Mouse (Mus musculus) naive thymus-derived CD4-positive, alpha-beta T cell, adult 2 months (primary cell): ENCODE measurements around the gene Hbb-bt.
"Not testable (repeated sequence)": the region's sequence is repeated elsewhere in the genome, so short reads cannot be mapped to it uniquely, and the experiment has no call there.

Experiments
- DNase-seq: peaks from one replicate; pipeline ENCODE4 v3.0.0-alpha.2; 2011; ENCODE audit warnings: low read depth

Gene Hbb-bt

GRCm38 (mm10) chr7:103813766-103814165, at the start of gene Hbb-bt:
Gene Hbb-bt, minus strand, starts transcription at chr7:103813996.
- DNase-seq = no peak

GRCm38 (mm10) chr7:103861531-103861930, 47.7 kb upstream of the Hbb-bt start:
- no peak for DNase-seq

DNA sequence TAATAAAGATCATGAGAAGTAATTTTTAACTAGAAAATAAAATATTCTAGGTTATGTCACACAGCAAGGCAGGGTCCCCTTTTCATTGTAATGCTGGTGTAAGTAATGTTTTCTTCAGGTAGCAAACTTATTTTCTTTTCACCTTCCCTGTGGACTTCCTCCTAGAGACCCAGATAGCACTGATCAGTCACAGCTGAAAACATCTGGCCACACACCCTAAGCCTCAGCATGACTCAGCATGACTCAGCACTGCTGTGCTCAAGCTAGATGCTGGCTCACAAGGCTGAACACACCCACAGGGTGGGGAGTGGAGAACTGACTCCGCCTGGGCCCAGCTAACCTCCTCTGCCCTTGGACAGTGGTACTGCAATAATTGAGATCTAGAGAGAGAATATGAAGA, 47.1 kb upstream of the Hbb-bt start:
- DNase-seq = no peak

GRCm38 (mm10) chr7:103859076-103859475, 45.3 kb upstream of the Hbb-bt start:
- no peak for DNase-seq

- DNase-seq = no peak
Measured at GRCm38 (mm10) chr7:103854669-103855068, 40.9 kb upstream of the Hbb-bt start.

DNA sequence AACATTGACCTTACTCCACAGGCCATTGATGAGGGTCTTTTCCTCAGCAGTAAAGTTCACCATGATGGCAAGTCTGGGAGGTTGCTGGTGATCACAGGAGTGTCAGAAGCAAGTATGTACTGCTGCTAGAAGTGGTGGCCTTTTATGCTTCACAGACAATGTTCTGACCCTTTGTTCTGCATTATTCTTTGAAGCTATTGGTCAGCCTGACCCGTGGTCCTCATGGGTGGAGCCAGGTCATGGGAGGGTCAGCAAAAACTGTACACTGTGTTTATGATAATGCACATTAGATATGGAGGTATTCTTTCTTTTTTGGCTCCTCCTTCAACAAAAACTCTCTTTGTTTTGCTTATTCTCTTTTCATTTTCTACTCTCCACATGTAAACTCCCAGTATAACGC, 39.3 kb upstream of the Hbb-bt start, which contains the start of gene Hbb-y:
TSS of gene Hbb-y (minus strand) at position 127 of the 400 bp plus-strand sequence.
- no peak for DNase-seq

DNA sequence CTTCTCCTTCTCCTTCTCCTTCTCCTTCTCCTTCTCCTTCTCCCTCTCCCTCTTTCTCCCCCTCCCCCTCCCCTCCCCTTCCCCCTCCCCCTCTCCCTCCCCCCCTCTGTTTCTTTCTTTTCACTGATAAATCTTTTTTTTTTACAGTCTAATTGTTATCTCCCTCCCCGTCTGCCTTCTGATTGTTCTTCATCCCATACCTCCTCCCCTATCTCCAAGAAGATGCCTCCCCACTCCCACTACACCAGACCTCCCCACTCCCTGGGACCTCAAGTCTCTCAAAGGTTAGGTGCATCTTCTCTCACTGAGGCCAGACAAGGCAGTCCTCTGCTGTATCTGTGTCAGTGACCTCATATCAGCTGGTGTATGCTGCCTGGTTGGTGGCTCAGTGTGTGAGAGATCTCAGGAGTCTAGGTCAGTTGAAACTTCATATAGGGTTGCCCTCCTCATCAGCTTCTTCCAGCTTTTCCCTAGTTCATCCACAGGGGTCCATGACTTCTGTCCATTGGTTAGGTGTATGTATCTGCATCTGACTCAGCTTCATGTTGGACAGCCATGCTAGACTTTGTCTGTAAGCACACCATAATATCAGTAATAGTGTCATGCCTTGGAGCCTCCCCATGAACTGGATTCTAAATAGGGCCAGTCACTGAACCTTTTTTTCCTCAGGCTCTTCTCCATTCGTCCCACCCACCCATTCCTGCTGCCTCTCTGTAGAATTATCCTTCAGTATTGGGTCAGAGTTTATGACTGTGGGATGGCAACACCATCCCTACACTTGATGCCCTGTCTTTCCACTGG, 30.9 kb upstream of the Hbb-bt start:
- no peak for DNase-seq

DNA sequence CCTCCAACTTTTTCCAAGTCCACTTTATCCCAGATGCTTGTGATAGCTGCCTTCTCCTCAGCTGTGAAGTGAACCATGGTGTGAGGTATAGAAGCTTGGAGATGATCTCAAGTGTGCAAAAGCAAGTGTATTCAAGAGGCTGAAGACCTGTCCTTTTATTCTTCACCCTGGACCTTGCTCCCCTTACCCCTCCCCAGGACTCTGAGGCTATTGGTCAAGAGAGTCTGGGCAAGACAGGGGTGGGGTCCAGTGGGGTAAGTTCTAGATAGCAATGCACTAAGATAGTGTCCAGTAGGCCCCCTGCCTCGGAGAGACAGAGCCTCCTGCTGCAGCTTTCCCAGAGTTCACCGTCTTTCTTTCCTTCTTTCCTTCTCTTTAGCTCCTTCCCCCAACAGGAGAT, 29.2 kb upstream of the Hbb-bt start, which contains the start of gene Hbb-bh1:
TSS of gene Hbb-bh1 (minus strand) at position 131 of the 400 bp plus-strand sequence.
- DNase-seq = no peak

- no peak for DNase-seq
Measured at GRCm38 (mm10) chr7:103840268-103840667, 26.5 kb upstream of the Hbb-bt start, which contains the start of gene Hbb-bh2. Gene Hbb-bh2, minus strand, starts transcription at chr7:103840520.

GRCm38 (mm10) chr7:103827808-103828207, 14.0 kb upstream of the Hbb-bt start, which contains the start of gene Hbb-bs:
Gene Hbb-bs, minus strand, starts transcription at chr7:103828096.
- DNase-seq = no peak

- DNase-seq = not testable (repeated sequence)
Measured at GRCm38 (mm10) chr7:103827139-103827538, 13.3 kb upstream of the Hbb-bt start.

DNA sequence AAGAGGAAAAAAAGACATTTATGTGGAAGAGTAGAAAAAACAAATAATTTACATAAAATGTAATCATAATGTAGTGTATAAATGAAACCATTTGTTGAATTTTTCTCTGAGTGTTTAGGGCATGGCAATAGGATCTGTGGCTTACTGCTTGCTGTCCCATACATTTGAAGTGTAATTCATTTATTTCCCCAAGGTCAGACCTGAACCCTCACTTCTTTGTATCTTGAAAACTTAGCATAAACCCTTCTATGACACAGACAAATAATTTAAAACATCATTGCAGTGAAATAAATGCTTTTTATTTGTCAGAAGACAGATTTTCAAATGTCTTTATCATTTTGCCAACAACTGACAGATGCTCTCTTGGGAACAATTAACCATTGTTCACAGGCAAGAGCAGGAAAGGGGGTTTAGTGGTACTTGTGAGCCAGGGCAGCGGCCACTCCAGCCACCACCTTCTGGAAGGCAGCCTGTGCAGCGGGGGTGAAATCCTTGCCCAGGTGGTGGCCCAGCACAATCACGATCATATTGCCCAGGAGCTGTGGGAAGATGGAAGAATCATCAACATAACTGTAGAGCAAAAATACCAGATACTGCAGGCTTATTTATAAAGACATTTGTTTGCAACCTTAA, 12.6 kb upstream of the Hbb-bt start:
- no peak for DNase-seq

DNA sequence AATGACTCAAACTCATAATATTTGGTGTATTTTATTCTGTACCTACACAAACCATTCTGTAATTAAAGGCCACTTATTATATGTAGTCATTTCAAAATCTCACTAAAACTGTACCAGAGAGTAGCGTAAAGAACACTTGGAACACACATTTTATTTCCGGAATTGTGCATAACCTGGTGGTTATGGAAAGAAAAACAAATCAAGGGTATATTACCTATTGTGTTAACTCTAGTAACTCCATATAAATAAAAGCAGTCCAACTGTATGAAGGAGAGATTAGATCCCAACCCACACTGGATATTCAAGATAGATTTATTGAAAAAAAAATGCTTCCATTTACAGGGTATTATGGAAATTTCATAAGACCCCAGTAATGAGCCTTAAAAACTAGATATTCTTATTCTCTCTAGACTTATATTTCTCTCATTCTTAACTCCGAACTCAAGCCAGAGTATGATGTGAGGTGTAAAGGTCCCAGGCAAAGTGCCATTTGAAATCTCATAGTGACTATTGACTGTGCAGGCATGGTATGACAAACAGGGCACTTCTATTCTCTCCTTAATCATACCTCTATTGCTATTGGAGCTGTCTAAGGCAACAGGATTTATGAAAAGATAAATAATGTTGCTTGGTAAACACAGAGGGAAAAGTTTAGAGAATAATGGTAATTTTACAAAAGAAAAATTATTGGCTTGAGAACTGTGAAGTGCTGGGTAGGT, 11.9 kb upstream of the Hbb-bt start:
- DNase-seq = no peak

GRCm38 (mm10) chr7:103824597-103824996, 10.8 kb upstream of the Hbb-bt start:
- no peak for DNase-seq

DNA sequence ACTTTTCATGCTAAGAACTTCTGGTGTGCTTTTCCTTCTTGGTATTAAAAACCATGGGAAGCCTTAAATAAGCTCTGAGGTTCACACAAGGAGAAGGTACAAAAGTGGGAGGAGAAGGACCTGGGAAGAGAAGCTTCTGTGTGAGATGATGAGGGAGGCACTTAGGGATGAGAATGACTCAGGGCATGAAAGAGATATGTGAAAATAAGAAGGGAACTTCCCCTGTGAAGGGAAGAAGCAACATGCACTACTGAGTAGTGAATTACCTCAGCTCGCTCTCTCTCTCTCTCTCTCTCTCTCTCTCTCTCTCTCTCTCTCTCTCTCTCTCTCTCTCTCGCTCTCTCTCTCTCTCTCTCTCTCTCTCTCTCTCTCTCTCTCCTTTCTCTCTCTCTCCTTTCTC, 1.3 kb upstream of the Hbb-bt start:
- DNase-seq = not testable (repeated sequence)

DNA sequence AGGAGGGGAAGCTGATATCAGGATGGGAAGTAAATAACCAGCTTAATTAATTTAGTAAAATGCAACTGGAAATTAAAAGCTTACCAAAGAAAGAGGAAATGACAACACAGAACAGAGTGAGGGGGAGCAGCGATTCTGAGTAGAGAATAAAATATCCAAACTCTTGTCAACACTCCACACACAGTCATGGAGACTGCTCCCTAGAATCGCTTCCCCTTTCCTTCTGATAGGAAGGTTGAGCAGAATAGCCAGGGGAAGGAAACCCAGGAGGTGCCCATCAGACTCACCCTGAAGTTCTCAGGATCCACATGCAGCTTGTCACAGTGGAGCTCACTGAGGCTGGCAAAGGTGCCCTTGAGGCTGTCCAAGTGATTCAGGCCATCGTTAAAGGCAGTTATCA, 644 bp downstream of the Hbb-bt start:
- DNase-seq = not testable (repeated sequence)

DNA sequence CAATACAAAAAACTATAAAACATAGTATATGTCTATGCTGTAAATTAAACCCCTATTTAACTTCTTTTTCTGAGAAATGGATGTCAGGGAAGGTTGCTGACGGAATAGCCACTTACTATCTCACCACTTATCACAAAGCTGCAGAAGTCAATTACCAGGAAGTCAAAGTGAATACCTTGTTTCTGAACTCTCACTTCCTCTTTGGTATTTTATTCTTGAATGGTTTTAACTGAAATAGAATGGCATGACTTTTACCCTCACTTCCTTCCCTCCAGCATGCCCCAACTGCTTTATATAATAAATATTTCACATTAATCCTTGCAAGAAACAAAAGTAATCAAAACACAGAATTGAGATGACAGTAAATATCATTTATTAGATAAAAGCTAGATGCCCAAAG, 1.6 kb downstream of the Hbb-bt start:
- no peak for DNase-seq

- DNase-seq = no peak
Measured at GRCm38 (mm10) chr7:103811223-103811845, 2.5 kb downstream of the Hbb-bt start.

DNA sequence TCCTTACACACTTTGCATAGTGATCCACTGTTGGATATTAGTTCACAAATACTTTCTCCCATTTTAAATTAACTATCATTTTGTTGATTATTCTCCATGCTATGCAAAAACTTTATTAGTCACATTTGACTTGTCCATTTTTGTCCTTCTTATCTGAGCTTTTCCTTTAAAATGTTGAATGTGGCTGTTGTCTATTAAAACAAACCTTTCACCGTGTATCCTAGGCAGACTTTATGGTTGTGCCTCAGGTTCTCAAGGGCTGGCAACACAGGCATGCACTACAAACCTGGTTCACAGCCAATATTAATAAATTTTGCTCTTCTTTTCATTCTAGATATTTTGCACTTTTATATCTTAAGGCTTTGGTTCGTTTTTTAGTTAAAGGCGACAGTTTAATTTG, 3.0 kb downstream of the Hbb-bt start:
- no peak for DNase-seq

DNA sequence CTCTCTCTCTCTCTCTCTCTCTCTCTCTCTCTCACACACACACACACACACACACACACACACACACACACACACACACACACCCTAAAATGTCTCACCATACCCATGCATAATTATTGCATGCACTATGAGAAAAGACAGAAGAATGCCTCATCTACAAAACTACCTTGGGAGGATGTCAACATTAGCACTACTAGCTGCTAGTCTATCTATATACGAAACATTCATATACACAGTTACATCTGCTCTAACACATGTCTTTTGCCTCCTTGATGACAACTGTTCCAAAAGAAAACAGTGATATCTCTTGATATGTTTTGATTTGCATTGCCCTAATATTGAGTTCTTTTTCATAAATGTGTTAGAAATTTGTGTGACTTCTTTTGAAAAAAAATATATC, 3.5 kb downstream of the Hbb-bt start:
- no peak for DNase-seq

GRCm38 (mm10) chr7:103809801-103810155, 4.0 kb downstream of the Hbb-bt start:
- no peak for DNase-seq
